Mouse (Mus musculus) spleen, adult 2 months (tissue): ENCODE measurements at regions not wholly inside any gene's neighbourhood (a gene's known extent, or its start where the extent isn't known, plus 50 kb on each side); places are given as distances from the start of the nearest gene placed in this dataset.

Source experiments
- DNase-seq, 2 experiments: peaks; one replicate each; pipeline versions ENCODE4 v3.0.0 to v3.0.0-alpha.2; 2012 to 2021; ENCODE audit warnings: low spot score in 2 of 2, low read depth in 1 of 2
- H3K27ac ChIP-seq: fragments of 200-500 bp; 2 replicates; pipeline ENCODE4 v1.5.1; 2012; ENCODE audit warnings: low read length, inconsistent platforms; ENCODE audit not compliant: insufficient read depth
- H3K27me3 ChIP-seq: fragments of 200-500 bp; 2 replicates; pipeline ENCODE4 v1.6.1; 2012; ENCODE audit warnings: mild to moderate bottlenecking, moderate library complexity, low read length, inconsistent platforms; ENCODE audit not compliant: control insufficient read depth, insufficient read depth
- H3K36me3 ChIP-seq: fragments of 200-500 bp; 2 replicates; pipeline ENCODE4 v1.6.1; 2012; ENCODE audit warnings: mild to moderate bottlenecking, low read length, inconsistent platforms; ENCODE audit not compliant: control insufficient read depth, insufficient read depth
- H3K4me1 ChIP-seq: fragments of 200-500 bp; 2 replicates; pipeline ENCODE4 v1.6.1; 2011; ENCODE audit warnings: inconsistent platforms; ENCODE audit not compliant: control insufficient read depth, insufficient read depth, insufficient read length
- H3K4me3 ChIP-seq: fragments of 200-500 bp; 2 replicates; pipeline ENCODE4 v1.5.1; 2011; ENCODE audit warnings: mild to moderate bottlenecking, inconsistent platforms; ENCODE audit not compliant: insufficient read depth, insufficient read length; ENCODE audit errors: extremely low read depth
- CTCF ChIP-seq: fragments of 200-500 bp; IDR thresholded peaks from 2 replicates; pipeline ENCODE4 v1.5.1; 2011; ENCODE audit warnings: mild to moderate bottlenecking, inconsistent platforms; ENCODE audit not compliant: insufficient read depth, insufficient read length, insufficient replicate concordance; ENCODE audit errors: extremely low read depth
- POLR2A ChIP-seq: fragments of 200-500 bp; IDR thresholded peaks from 2 replicates; pipeline ENCODE4 v1.6.1; 2011; ENCODE audit warnings: low read depth, low read length, inconsistent platforms
- WGBS: fragments of 180-500 bp; shearing (Covaris S2); methylation state at CpG from one replicate; pipeline ENCODE4 v1.1.7; 2018; 5-methylcytosine and 5-hydroxymethylcytosine counted together

DNA sequence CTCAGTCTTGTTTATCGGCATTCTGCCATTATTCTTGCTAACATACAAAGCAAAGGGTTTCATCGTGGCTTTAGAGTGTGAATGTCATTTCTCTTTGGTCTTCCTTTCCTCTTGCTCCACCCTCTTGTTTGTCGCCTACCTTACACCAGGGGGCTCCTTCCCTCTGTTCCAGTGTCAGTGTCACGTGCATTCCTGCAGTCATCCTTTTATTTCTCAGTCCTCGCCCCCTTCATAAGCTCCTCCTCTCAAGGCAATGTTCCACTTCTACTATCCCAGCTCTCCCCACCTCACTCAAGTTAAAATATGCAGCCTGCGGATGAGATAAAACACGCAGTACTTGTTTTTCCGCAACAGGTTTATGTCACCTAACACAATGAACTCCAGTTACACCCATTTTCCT is 489.8 kb upstream of the Arpp21 start:
- no peak for TF ChIP-seq POLR2A
- no peak for TF ChIP-seq CTCF
- no peak for DNase-seq
- Histone ChIP-seq H3K27ac (no peak overlapping the region), H3K36me3 (no peaks in the 10 kb centered on the region), H3K4me1 (no peaks in the 10 kb centered on the region), H3K4me3 (no peak overlapping the region), H3K27me3 (no peaks in the 10 kb centered on the region)
- 52% methylated on average over 8 of the region's 8 CpGs for WGBS

DNA sequence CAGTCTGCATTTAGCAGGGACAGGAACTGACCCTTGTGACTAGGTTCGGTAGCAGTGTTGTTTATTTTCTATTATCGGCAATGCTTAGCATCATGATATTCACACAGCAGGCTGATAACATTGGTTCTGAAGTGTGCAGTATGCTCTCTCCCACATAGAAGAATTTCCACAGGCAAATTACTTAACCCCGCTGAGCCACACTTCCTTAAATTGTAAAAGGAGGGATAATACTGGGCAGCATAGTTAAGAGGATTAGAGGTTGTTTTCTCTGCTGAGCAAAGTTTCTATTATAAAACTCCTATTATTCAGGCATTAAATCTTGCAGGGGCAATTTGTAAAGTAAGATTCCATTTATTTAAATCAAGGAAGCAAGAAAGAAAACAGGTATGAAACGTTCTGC is 489.4 kb upstream of the Arpp21 start:
- WGBS = 43% methylated on average over 4 of the region's 4 CpGs

DNA sequence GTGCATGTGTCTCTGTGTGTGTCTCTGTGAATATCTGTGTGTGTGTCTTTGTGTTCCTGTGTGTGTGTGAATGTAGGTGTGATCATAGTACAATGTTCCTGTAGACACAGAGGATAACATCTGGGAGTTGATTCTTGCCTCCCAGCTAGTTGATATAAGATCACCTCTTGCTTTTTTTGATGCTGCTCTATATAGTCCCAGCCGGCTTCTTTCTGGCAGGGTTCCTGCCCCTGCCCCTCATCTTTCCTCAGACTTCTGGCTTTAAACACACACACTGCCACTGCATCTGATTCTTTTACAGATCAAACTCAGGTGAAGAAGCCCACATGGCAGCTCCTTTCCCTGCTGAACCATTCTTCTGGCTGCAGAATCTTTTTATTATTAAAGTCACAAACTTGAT is 487.6 kb upstream of the Arpp21 start:
- H3K36me3 ChIP-seq = no peaks in the 10 kb centered on the region
- H3K4me3 ChIP-seq = no peak overlapping the region
- no peaks in the 10 kb centered on the region for H3K27me3 ChIP-seq
- H3K4me1 ChIP-seq = no peaks in the 10 kb centered on the region
- no peak overlapping the region for H3K27ac ChIP-seq
- no peak for DNase-seq
- no peak for TF ChIP-seq POLR2A
- TF ChIP-seq CTCF = no peak
- WGBS = 88% methylated on average over 1 of the region's 1 CpGs

More for the DNA sequence above, 489.4 kb upstream of the Arpp21 start:
- no peak overlapping the region for H3K27ac ChIP-seq
- no peaks in the 10 kb centered on the region for H3K36me3 ChIP-seq
- H3K27me3 ChIP-seq = no peaks in the 10 kb centered on the region
- DNase-seq = no peak
- H3K4me1 ChIP-seq = no peaks in the 10 kb centered on the region
- TF ChIP-seq POLR2A = no peak
- TF ChIP-seq CTCF = no peak
- no peak overlapping the region for H3K4me3 ChIP-seq

DNA sequence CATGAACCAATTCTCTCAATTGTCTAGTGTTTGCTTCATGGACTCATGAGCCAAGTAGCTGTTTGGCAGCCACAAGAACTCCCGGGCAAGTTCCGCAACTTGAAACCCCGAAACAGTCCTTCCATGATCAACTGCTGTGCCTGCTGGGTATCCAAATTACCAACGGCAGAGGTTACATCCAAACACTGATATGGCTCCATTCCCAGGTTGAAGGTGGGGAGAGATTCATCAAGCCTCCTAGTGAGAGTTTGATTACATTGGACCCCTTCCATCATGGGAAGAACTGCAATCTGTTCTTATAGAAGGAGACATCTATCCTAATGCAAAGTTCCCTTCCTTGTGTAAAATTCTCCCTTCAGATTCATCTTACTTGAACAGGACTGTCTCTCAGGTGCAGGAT is 486.8 kb upstream of the Arpp21 start:
- no peak for DNase-seq
- no peak overlapping the region for H3K4me3 ChIP-seq
- 92% methylated on average over 4 of the region's 4 CpGs for WGBS
- no peaks in the 10 kb centered on the region for H3K27me3 ChIP-seq
- no peak for TF ChIP-seq POLR2A
- no peak for TF ChIP-seq CTCF
- no peak overlapping the region for H3K27ac ChIP-seq
- no peaks in the 10 kb centered on the region for H3K4me1 ChIP-seq
- H3K36me3 ChIP-seq = no peaks in the 10 kb centered on the region

DNA sequence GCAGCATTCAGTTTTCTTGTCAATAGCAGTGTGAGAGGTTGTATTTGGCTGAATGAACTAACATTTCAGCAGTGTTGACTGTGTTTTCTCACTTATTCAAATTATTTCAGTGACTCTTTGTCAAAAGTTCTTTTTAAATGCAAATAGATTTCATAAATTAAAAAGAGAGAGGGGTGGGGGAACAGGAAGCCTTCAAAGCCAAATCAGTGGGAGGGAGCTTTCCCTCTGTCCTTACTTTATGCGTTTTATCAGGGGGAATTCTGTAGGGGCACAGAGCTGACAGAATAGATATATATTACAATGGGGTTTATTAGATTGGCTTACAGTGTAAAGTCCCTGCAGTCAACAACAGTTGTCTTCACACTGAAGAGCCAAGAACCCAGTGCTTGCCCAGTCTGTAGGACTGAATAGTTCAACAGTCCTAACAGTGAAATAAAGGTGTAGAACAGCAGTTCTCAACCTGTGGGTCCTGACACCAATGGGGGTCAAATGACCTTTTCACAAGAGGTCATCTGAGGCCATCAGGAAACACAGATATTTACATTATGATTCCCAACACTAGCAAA is 479.5 kb upstream of the Arpp21 start:
- Histone ChIP-seq H3K36me3 (no peaks in the 10 kb centered on the region), H3K27ac (no peak overlapping the region), H3K27me3 (no peaks in the 10 kb centered on the region), H3K4me1 (no peaks in the 10 kb centered on the region), H3K4me3 (no peak overlapping the region)
- TF ChIP-seq POLR2A = no peak
- TF ChIP-seq CTCF = no peak
- no peak for DNase-seq
- 79% methylated on average over 1 of the region's 1 CpGs for WGBS

DNA sequence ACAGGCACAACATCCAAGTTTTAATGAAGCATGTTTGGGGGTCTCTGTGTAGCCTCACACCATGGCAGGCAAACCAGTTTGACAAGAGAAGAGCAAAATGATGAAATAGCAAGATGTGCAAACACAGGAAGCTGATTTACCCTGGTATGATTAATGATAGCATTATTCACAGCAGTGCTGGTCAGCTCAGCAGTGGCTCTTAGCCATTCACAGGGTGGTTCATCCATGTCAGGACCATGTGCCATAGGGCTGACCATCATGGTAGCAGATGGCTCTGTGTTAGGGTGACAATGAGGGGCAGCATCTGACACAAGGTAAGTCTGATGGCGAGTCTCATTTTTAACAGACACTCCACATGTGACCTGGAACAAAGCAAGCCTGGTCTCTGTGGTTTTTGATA is 443.1 kb upstream of the Arpp21 start:
- 71% methylated on average over 1 of the region's 1 CpGs for WGBS
- Histone ChIP-seq H3K4me1 (no peaks in the 10 kb centered on the region), H3K27me3 (no peaks in the 10 kb centered on the region), H3K27ac (no peak overlapping the region), H3K4me3 (no peak overlapping the region), H3K36me3 (no peaks in the 10 kb centered on the region)
- no peak for TF ChIP-seq CTCF
- no peak for TF ChIP-seq POLR2A
- DNase-seq = no peak

DNA sequence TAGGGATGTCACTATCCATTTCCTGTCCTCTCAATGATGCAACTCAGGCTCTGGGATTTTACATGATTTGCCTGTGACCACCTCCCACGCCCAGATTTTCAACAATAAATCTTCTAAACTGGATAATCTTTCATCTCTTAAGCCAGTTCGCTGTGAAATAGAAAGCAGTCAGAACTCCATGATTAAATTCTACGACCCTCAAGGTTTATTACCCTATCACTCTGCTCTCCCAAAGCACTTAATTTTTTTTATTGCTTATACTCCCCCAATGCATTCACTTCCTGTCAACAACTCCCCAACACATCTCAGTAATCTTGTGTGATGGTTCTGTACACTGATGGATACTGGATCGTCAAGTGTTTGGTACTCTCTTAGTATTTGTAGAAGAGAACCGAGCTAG is 439.5 kb upstream of the Arpp21 start:
- Histone ChIP-seq H3K4me3 (no peak overlapping the region), H3K27me3 (no peaks in the 10 kb centered on the region), H3K36me3 (no peaks in the 10 kb centered on the region), H3K4me1 (no peaks in the 10 kb centered on the region), H3K27ac (no peak overlapping the region)
- DNase-seq = no peak
- no peak for TF ChIP-seq POLR2A
- TF ChIP-seq CTCF = no peak
- 74% methylated on average over 5 of the region's 5 CpGs for WGBS
